Mouse (Mus musculus): Measurements from ENCODE around the gene 1700037C18Rik.
"Not testable (repeated sequence)": the region's sequence is repeated elsewhere in the genome, so short reads cannot be mapped to it uniquely, and the experiment has no call there.

1700037C18Rik gene

GRCm38 (mm10) chr16:3872216-3873047, 36.1 kb downstream of the 1700037C18Rik start, which contains the start of gene Naa60:
TSS of gene Naa60 (plus strand) at chr16:3872375.
- DNase-seq (ENCODE audit: low spot score in 2 of 2): peak; percentile 58 to 76

- no peak for DNase-seq (ENCODE audit: low spot score in 2 of 2)
These were observed 36.7 kb downstream of the 1700037C18Rik start for GRCm38 (mm10) chr16:3871815-3872214.

- DNase-seq (ENCODE audit: low spot score in 2 of 2): no peak
These were observed 49.2 kb downstream of the 1700037C18Rik start for GRCm38 (mm10) chr16:3859254-3859653.

GRCm38 (mm10) chr16:3855776-3856175, 52.7 kb downstream of the 1700037C18Rik start:
- DNase-seq (ENCODE audit: low spot score in 2 of 2): no peak

- DNase-seq (ENCODE audit: low spot score in 2 of 2): no peak
These were observed 53.9 kb downstream of the 1700037C18Rik start for GRCm38 (mm10) chr16:3854437-3855182.

GRCm38 (mm10) chr16:3852586-3852985, 55.9 kb downstream of the 1700037C18Rik start:
- DNase-seq (ENCODE audit: low spot score in 2 of 2): no peak

GRCm38 (mm10) chr16:3851301-3851700, 57.2 kb downstream of the 1700037C18Rik start:
- not testable (repeated sequence) for DNase-seq (ENCODE audit: low spot score in 2 of 2)

- no peak for DNase-seq (ENCODE audit: low spot score in 2 of 2)
These were observed 60.1 kb downstream of the 1700037C18Rik start for GRCm38 (mm10) chr16:3848416-3848815.

- DNase-seq (ENCODE audit: low spot score in 2 of 2): no peak
These were observed 60.6 kb downstream of the 1700037C18Rik start for GRCm38 (mm10) chr16:3847871-3848270.

- peak; percentile 83 to 89 for DNase-seq (ENCODE audit: low spot score in 2 of 2)
These were observed 61.6 kb downstream of the 1700037C18Rik start, which contains the start of gene Zfp174 for GRCm38 (mm10) chr16:3846711-3847518. TSS of gene Zfp174 (plus strand) at chr16:3847268.

All from frontal cortex, postnatal 25 days (tissue).